9 mouse cellular contexts compared by ENCODE assay signal in the genomic region with DNA sequence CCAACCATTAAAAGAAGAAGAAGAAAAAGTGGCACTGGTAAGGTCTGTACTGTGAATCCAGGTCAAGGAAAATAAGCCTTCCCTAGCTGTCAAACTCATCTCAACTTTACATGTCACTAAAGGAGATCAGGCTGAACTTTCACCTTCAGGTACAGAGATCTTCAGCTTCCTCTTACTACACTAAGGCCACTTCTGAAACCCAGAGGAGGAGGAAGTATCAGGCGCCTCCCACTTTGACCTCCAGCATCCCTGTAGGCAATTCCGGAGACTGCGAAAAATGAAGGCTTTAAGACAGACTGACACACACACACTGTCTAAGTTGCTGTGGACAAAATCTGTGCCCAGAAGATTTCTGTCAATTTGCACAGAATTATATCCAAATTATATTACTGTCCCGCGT. TPM values are rescaled to one million over a fixed set of nuclear protein-coding genes. Genes with fewer than 3 reads are reported as not detected.
DNase-seq lines count a peak whose midpoint lies in the region; ATAC-seq and TF ChIP-seq lines count a peak whose summit lies in the region.
"Had no signal": no experiment of that assay in that cellular context is flagged by ENCODE, and none has a peak within 500 bp of the region (broad histone marks: within the 10 kb centered on the region; RNA-seq: fewer than 3 reads in every experiment).

No protein-coding gene starts in this region.

- H3K9ac ChIP-seq in heart, postnatal 0 days (replicated peaks; ENCODE audit: low read depth, low read length) = peak overlapping the region; percentile 98
- H3K9ac ChIP-seq in stomach, postnatal 0 days (ENCODE audit: low read length) = peak overlapping the region; percentile 90

- H3K27ac ChIP-seq in embryonic facial prominence, embryonic 10.5 days (replicated peaks) = peak overlapping the region; percentile 92
- H3K27ac ChIP-seq in heart, postnatal 0 days (ENCODE audit: low read depth) = peak overlapping the region; percentile 93
- H3K27ac ChIP-seq in stomach, postnatal 0 days (replicated peaks) = peak overlapping the region; percentile 96

- peaks cover 14% of the 10 kb centered on the region; the same call in 1 of the 2 replicates for H3K36me3 ChIP-seq in embryonic facial prominence, embryonic 10.5 days (replicated peaks)
- H3K36me3 ChIP-seq in heart, postnatal 0 days (replicated peaks; ENCODE audit: control insufficient read depth, insufficient read depth, low read length) = no peaks in the 10 kb centered on the region
- no peaks in the 10 kb centered on the region for H3K36me3 ChIP-seq in stomach, postnatal 0 days (ENCODE audit: control insufficient read depth, insufficient read depth, low read length)

- H3K9me3 ChIP-seq in embryonic facial prominence, embryonic 10.5 days = peaks cover 11% of the 10 kb centered on the region; the same call in 1 of the 2 replicates
- H3K9me3 ChIP-seq in heart, postnatal 0 days (replicated peaks; ENCODE audit: control insufficient read depth, low read length) = no peaks in the 10 kb centered on the region
- H3K9me3 ChIP-seq in stomach, postnatal 0 days (ENCODE audit: control insufficient read depth, low read length) = no peaks in the 10 kb centered on the region

- WGBS in embryonic facial prominence, embryonic 10.5 days = 3% methylated on average over 5 of the region's 5 CpGs
- WGBS in heart, postnatal 0 days = 1% methylated on average over 5 of the region's 5 CpGs
- WGBS in stomach, postnatal 0 days = 0% methylated on average over 5 of the region's 5 CpGs

- TF ChIP-seq CTCF in heart, postnatal 0 days (IDR thresholded peaks at IDR 0.05; ENCODE audit: low read depth) = no peak
- TF ChIP-seq CTCF in stomach, postnatal 0 days (IDR thresholded peaks at IDR 0.05; ENCODE audit: low read depth) = no peak

- peaks cover 9% of the 10 kb centered on the region for H3K4me1 ChIP-seq in embryonic facial prominence, embryonic 10.5 days
- peaks cover 11% of the 10 kb centered on the region for H3K4me1 ChIP-seq in heart, postnatal 0 days (ENCODE audit: control insufficient read depth, insufficient read depth)
- no peaks in the 10 kb centered on the region for H3K4me1 ChIP-seq in stomach, postnatal 0 days (replicated peaks; ENCODE audit: control insufficient read depth, insufficient read depth)

- no peak for ATAC-seq in heart, postnatal 0 days (ENCODE audit: insufficient read depth, low read depth)
- ATAC-seq in megakaryocyte progenitor cell, adult 5-6 weeks (replicated peaks; ENCODE audit: poor library complexity) = peak; percentile 76
- ATAC-seq in stomach, postnatal 0 days (ENCODE audit: low FRiP score, low TSS enrichment) = no peak

- H3K27me3 ChIP-seq in embryonic facial prominence, embryonic 10.5 days (replicated peaks; ENCODE audit: low read depth, poor library complexity, severe bottlenecking) = no peaks in the 10 kb centered on the region
- H3K27me3 ChIP-seq in heart, postnatal 0 days (ENCODE audit: control insufficient read depth, insufficient read depth, low read length) = no peaks in the 10 kb centered on the region
- H3K27me3 ChIP-seq in stomach, postnatal 0 days (ENCODE audit: control insufficient read depth, insufficient read depth, low read length) = no peaks in the 10 kb centered on the region
- H3K27me3 ChIP-seq: Patski had no signal

- peak overlapping the region; percentile 92 for H3K4me2 ChIP-seq in heart, postnatal 0 days (ENCODE audit: low read depth, low read length)
- H3K4me2 ChIP-seq in stomach, postnatal 0 days (replicated peaks; ENCODE audit: low read depth) = peak overlapping the region; percentile 68

- H3K4me3 ChIP-seq in embryonic facial prominence, embryonic 10.5 days = peak overlapping the region; percentile 70
- peak overlapping the region; percentile 97 for H3K4me3 ChIP-seq in heart, postnatal 0 days (ENCODE audit: low read depth, low read length)
- peak overlapping the region; percentile 91 for H3K4me3 ChIP-seq in stomach, postnatal 0 days (ENCODE audit: low read depth, low read length)

- DNase-seq in adrenal gland, postnatal 36 days = peak; percentile 7 to 32
- no peak for DNase-seq in adrenal gland, postnatal 25 days
- peak; percentile 11 for DNase-seq in embryonic facial prominence, embryonic 10.5 days (ENCODE audit: low spot score)
- peak; percentile 11 for DNase-seq in heart, postnatal 0 days (ENCODE audit: low spot score)
- peak; percentile 47 to 51 for DNase-seq in kidney, postnatal 36 days
- DNase-seq in stomach, postnatal 0 days (ENCODE audit: low spot score) = peak; percentile 25
- DNase-seq in cerebellum, adult 8-10 months = no peak

- no peak for TF ChIP-seq EP300 in heart, postnatal 0 days (IDR thresholded peaks at IDR 0.05; ENCODE audit: low read depth)
- no peak for TF ChIP-seq EP300 in stomach, postnatal 0 days (optimal IDR thresholded peaks at IDR 0.05)

RNA-seq across cellular contexts. Expression of gene Mfsd14b, which starts 0.8 kb away (rescaled TPM):
- 10 to 100 TPM; 43.1 to 53.7 TPM for total RNA-seq in adrenal gland, postnatal 36 days (2021)
- 44.2 and 54.4 TPM in 2 replicates for total RNA-seq in adrenal gland, postnatal 25 days (2021)
- 41.2 and 42.3 TPM in 2 replicates for polyA plus RNA-seq in embryonic facial prominence, embryonic 10.5 days (2016; fragmentation: Nextera tagmentation; extraction: Ambion mirVana)
- 35.6 and 37.1 TPM in 2 replicates for total RNA-seq in heart, postnatal 0 days (2014; rRNA removed; ENCODE audit: low replicate concordance)
- polyA plus RNA-seq in heart, postnatal 0 days (2015; fragmentation: Nextera tagmentation; extraction: Ambion mirVana) = 24.2 and 26.9 TPM in 2 replicates
- total RNA-seq in megakaryocyte progenitor cell, adult 5-6 weeks (2015) = 81.1 and 87.8 TPM in 2 replicates
- 81.4 and 85.8 TPM in 2 replicates for total RNA-seq in megakaryocyte progenitor cell, adult 5-6 weeks (2017)
- 36.6 TPM in 2 replicates for polyA plus RNA-seq in stomach, postnatal 0 days (2015; fragmentation: Nextera tagmentation; extraction: Ambion mirVana)

RNA-seq across cellular contexts. Expression of gene Olfr465-ps1, which starts 25.9 kb away (rescaled TPM):
- total RNA-seq in adrenal gland, postnatal 36 days (2021) = not detected
- total RNA-seq in adrenal gland, postnatal 25 days (2021) = not detected in 2 replicates
- not detected in 2 replicates for polyA plus RNA-seq in embryonic facial prominence, embryonic 10.5 days (2016; fragmentation: Nextera tagmentation; extraction: Ambion mirVana)
- not detected in 2 replicates for total RNA-seq in heart, postnatal 0 days (2014; rRNA removed; ENCODE audit: low replicate concordance)
- not detected in 2 replicates for polyA plus RNA-seq in heart, postnatal 0 days (2015; fragmentation: Nextera tagmentation; extraction: Ambion mirVana)
- total RNA-seq in megakaryocyte progenitor cell, adult 5-6 weeks (2015) = not detected in 2 replicates
- not detected in 2 replicates for total RNA-seq in megakaryocyte progenitor cell, adult 5-6 weeks (2017)
- 0.12 TPM in 1 of 2 replicates, not detected in the other for polyA plus RNA-seq in stomach, postnatal 0 days (2015; fragmentation: Nextera tagmentation; extraction: Ambion mirVana)
- polyA plus RNA-seq: Patski had no signal

RNA-seq across cellular contexts. Expression of gene Olfr466, which starts 38.1 kb away (rescaled TPM):
- total RNA-seq in adrenal gland, postnatal 36 days (2021) = not detected
- not detected in 2 replicates for total RNA-seq in adrenal gland, postnatal 25 days (2021)
- polyA plus RNA-seq in embryonic facial prominence, embryonic 10.5 days (2016; fragmentation: Nextera tagmentation; extraction: Ambion mirVana) = not detected in 2 replicates
- total RNA-seq in heart, postnatal 0 days (2014; rRNA removed; ENCODE audit: low replicate concordance) = not detected in 2 replicates
- not detected in 2 replicates for polyA plus RNA-seq in heart, postnatal 0 days (2015; fragmentation: Nextera tagmentation; extraction: Ambion mirVana)
- not detected in 2 replicates for total RNA-seq in megakaryocyte progenitor cell, adult 5-6 weeks (2015)
- total RNA-seq in megakaryocyte progenitor cell, adult 5-6 weeks (2017) = not detected in 2 replicates
- polyA plus RNA-seq in stomach, postnatal 0 days (2015; fragmentation: Nextera tagmentation; extraction: Ambion mirVana) = 0.04 TPM in 1 of 2 replicates, not detected in the other
- polyA plus RNA-seq: Patski had no signal

RNA-seq across cellular contexts. Expression of gene Prss47, which starts 59.4 kb away (rescaled TPM):
- not detected for total RNA-seq in adrenal gland, postnatal 36 days (2021)
- total RNA-seq in adrenal gland, postnatal 25 days (2021) = not detected in 2 replicates
- not detected in 2 replicates for polyA plus RNA-seq in embryonic facial prominence, embryonic 10.5 days (2016; fragmentation: Nextera tagmentation; extraction: Ambion mirVana)
- total RNA-seq in heart, postnatal 0 days (2014; rRNA removed; ENCODE audit: low replicate concordance) = not detected in 2 replicates
- polyA plus RNA-seq in heart, postnatal 0 days (2015; fragmentation: Nextera tagmentation; extraction: Ambion mirVana) = not detected in 2 replicates
- total RNA-seq in megakaryocyte progenitor cell, adult 5-6 weeks (2015) = not detected in 2 replicates
- not detected in 2 replicates for total RNA-seq in megakaryocyte progenitor cell, adult 5-6 weeks (2017)
- polyA plus RNA-seq in stomach, postnatal 0 days (2015; fragmentation: Nextera tagmentation; extraction: Ambion mirVana) = not detected in 2 replicates
- polyA plus RNA-seq: Patski had no signal

Comparison
In these comparisons a context has a peak if more than half of its experiments do, and no peak if none do; other contexts are left out.
1. DNase-seq: peak in adrenal gland, postnatal 36 days (2 of 2), embryonic facial prominence, embryonic 10.5 days (single experiment), heart, postnatal 0 days (single experiment), kidney, postnatal 36 days (2 of 2) and stomach, postnatal 0 days (single experiment); none in adrenal gland, postnatal 25 days (single experiment) and cerebellum, adult 8-10 months (single experiment).
2. Peak in every context shown above with its lines, with median percentiles within 50 percentile points of each other: H3K27ac ChIP-seq and H3K4me3 ChIP-seq.